Mouse (Mus musculus) megakaryocyte progenitor cell, adult 5-6 weeks (primary cell): ENCODE measurements at regions not wholly inside any gene's neighbourhood (a gene's known extent, or its start where the extent isn't known, plus 50 kb on each side); places are given as distances from the start of the nearest gene placed in this dataset.

Experiments
- ATAC-seq: replicated peaks from 2 replicates; pipeline ENCODE4 v1.8.0; 2016; ENCODE audit warnings: mild to moderate bottlenecking, moderate TSS enrichment, inconsistent platforms; ENCODE audit not compliant: poor library complexity

GRCm38 (mm10) chr1:136779384-136779783 is 154.7 kb downstream of the Zfp281 start:
- no peak for ATAC-seq

- ATAC-seq = no peak
Measured at GRCm38 (mm10) chr1:136781561-136782025, 156.9 kb downstream of the Zfp281 start.

GRCm38 (mm10) chr1:136782261-136782660 is 157.6 kb downstream of the Zfp281 start:
- no peak for ATAC-seq

DNA sequence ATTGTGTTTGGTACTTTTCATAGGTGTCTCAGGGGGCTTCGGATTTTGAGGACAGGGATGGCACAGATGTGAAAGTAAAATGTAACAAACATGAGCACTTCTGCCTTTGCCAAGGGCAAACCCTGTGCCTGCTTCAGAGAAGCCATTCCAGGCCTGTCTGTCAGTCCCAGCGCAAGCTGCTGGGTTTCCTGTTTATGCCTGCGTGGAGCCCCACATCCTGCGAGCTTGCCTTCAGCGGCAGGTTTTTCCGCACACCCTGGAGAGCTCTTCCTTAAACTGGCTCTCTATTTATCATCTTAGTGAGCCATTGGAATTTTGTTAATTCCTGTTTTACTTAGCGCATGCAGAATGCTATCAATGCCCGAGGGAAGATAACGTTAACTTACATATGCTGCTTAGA is 159.5 kb downstream of the Zfp281 start:
- peak; percentile 39; the same call in 1 of the 2 replicates for ATAC-seq

DNA sequence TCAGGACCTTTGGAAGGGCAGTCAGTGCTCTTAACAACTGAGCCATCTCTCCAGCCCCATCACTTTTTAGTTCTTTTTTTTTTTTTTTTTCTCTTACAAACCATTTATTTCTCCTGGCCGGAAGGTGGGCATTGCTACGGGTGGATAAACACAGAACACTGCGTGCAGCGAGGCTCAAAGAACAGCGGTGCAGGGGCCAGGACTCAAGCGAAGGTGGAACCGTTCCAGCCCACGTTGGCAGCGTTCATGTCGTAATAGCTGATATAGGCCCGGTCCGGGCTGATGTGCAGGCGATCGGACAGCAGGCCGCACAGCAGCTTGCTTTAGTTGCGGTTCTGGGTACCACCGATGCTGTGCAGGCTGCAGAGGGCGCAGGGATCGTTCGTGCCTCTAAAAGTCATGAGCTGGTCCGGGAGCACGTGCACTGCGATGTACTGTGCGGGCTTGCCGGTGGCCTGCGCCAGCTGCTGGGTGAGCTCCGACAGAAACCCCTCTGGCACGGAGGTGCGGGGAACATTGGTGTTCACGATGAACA is 164.3 kb downstream of the Zfp281 start:
- no peak for ATAC-seq

DNA sequence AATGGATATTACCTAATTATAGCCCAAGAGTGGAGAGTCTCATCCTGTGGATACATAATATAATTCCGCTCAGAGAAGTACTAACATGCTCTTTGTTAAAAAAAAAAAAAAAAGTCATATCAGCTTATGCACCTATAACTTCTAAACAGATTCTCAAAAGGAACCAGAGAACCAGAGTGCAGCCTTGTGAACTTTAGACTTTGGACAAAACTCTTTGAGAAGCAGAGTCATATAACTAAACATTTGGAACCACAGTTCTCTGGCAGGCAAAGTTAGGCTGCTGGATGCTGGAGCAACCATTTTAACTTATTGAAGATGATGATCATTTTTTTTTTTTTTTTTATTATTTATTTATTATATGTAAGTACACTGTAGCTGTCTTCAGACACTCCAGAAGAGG is 166.9 kb downstream of the Zfp281 start:
- ATAC-seq = no peak
